Mouse (Mus musculus) lung, postnatal 25 days (tissue): ENCODE data around the gene Gm20388.

Experiments used
- DNase-seq: peaks from one replicate; pipeline ENCODE4 v3.0.0; 2022; ENCODE audit warnings: low spot score

Gene Gm20388

DNA sequence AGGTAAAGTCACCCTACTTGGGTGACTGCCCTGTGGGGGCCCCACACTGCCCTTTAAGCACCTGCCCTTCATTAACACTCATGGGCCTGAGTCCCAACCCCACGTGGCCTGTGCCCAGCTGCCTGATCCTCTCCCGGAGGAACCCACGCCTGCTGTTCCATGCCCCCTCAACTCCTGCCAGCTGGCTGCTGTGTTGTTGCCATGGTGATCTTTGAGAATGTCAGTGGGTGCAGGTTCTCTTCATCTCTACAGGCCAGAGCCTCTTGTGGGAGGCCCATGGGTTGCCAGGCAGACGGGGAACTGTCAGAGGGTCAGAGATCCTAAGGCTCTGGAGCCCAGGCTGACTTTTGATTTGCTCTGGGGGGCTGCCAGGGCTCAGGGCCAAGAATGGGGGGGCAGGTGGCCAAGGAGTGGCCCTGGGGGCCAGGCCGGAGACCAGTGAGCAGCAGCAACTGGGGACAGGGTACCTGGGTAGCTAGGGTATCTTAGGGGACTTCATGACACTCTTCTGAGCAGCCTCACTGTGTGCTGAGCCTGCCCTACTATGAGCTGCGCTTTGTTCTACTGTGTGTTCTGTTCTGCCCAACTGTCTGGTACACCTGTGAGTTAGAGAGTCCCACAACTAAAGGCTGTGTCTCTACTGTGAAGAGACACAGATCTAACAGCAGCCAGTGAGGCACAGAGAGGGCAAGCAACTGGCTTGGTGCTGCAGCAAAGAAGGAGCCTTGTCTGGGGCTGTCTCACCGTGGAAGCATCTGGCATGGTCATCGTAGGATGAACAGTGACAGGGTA, 381.9 kb downstream of the Gm20388 start:
- DNase-seq = no peak

DNA sequence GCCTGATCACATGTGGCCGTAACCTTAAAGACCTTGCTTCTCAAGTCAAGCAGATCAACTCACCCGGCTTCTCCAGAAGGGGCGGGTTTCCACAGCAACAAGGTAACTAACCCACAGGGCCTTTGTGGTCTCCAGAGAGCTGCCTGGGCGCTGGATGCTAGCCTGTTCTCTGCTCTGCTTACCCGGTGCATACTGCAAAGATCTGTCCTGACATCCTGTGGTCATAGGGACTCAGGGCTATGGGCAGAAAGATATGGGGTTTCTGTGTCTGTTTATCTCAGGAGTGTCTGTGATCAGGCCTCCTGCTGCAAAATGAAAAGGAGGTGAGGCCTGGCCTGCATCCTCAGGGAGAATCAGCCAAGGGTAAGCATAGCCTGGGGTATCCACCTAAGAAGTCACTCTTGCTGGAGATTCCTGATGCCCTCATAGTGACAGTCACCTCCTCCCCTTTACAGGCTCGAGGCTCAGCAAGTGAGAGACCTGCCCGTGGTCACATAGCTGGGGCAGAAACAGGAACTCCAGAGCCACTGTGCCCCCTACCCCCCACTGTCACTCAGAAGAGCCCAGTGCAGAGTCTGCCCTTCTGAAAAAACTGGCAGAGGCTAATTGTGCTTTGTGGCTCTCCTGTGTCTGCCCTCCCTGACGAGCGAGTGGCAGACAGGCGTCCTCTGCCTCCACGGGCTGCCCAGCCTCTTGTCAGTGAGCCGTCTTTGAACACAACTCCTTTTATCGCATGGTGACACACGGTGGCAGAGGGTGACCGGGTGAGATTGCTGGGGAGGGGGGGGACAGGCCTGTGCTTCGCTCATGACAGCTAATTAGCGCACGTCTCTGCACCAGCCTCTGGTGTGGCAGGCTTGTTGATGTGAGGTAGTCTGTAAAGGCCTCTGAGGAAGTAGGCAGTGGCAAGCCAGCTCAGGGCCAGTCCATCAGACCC, 383.0 kb downstream of the Gm20388 start:
- no peak for DNase-seq

DNA sequence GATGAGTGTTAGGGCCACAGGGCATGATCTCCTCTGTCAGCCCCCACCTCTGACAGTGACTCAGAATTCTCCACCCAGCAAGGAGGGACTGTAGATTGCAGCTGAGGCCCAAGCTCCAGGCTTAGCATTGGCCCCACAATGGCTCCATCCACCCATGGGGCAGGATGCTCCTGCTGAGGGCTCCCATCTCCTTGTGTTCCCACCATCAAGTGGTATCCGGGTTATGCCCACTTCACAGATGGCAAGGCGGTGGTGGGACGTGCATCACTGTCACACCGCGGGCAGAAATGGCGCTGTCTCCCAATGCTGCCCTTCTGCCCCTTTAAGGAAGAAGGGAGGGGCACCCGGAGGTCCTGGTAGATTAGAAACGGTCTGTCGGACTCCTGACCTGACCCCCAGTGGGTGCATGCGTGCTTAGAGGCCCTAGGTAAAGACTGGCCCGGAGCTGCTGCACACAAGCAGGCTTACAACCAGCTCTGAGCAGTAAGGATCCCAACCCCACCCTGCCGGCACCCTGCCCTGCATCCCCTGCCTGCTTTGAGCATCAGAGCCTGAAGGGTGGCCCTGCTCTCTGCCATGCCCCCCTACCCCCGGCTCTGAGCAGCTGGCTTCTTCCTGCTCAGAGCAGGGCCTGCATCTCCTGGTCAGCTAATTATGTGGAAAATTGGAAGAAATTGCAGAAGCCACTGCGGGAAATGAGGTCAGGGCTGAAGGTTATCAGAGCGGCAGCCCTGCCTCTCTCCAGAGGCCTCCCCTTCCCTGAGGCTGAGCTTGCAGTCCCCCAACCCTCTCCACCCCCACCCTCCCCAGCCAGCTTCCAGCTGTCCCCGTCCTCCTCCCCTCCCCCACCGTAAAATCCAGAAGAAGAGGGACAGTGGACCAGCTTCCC, 384.6 kb downstream of the Gm20388 start:
- DNase-seq = no peak

GRCm38 (mm10) chr8:120297000-120297399, 386.4 kb downstream of the Gm20388 start:
- DNase-seq = no peak

DNA sequence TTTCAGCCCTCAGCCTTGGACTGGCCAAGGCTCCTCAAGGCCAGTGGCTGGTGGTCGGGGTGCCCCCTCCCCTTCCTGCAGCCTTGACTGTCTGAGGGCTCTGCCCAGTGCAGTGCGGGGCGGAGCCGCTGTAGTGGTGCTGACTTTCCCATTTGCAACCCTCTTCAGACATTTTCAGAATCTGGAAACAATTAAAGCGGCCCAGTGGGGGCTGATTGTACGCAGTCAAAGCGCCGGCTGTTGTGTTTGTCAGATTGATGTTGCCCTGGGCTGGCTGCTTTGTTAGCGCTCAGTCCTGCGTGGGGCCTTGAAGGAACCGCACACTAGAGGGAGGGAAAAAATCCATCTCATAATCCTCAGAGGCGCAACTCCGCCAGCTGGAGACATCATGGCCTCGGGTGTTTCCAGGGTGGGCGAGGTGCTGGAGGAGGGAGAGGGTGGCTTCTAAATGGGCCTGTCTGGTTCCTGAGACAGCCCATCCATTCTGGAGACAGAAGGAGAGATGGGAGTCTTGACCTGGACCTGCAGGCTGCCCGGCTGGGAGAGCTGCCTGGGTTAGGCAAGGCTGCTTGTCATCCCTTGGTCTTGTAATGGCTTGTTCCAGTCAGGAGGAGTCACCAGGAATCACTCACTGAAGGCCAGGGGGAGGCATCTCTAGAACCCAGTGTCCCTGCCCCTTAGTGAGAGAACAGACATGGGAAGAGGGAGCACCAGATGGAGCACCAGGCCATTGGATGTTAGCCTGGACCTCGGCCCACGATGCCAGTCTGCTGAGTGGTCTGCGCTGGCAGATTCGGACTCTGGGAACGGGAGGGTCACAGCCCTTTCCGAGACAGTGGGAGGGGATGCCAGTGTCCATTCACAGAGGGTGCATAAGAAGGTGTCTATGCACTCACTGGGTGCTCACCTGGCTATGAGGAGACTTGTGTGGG, 388.2 kb downstream of the Gm20388 start:
- no peak for DNase-seq

DNA sequence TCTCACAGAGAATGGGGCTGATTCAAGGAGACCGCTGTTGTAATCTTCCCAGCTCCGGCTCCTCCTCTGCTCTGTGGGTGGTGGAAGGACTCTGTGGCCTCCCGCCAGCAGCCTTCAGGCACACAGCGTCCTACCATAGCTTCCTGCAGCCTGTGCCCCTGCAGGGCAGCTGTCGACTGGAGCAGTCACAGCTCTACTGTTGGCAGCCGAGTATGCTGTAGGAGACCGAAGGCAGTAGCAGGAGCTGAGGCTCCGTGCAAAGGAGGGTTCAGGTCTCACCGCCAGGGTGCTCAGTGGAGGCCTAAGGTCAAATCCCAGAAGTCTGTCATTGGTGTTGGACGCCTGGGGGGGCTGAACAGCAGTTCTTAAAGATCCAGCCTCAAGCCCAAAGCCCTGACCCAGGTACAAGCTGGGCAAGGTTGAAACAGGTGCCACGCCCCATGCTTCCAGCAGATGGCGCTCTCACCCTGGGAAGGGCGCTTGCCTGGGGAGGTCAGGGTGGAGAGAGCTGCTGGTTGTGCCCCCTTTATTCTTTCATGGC, 390.0 kb downstream of the Gm20388 start:
- DNase-seq = peak; percentile 63

DNA sequence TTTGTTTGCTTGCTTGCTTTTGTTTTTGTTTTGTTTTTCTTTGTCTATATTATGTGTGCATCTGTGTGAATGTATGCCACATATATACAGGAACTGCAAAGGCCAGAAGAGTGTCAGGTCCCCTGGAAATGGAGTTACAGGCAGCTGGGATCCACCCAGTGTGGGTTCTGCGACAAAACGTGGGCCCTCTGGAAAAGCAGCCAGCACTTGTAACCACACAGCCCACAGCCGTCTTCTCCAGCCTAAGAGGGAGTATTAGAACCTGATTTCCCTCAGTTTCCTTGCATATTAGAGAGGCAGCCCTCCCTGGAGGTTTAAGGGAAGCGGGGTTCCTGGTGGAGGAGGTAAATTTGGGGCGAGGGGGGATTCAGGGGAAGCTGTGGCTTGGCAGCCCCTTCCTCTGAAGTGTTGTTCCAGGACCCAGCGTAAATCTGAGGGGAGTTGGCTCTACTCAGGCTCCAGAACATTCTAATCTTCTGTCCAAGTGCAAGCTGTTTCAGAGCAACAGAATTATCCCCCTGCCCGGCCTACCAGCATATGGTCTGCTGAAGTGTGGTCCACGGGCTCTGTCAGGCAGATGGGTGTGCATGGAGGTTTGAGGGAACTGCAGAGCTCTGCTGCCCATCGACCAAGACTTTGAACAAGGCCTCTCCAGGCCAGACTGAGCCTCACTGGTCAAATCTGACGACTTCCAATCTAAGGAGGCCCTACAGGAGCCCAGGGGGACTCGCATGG, 392.5 kb downstream of the Gm20388 start:
- DNase-seq = no peak

DNA sequence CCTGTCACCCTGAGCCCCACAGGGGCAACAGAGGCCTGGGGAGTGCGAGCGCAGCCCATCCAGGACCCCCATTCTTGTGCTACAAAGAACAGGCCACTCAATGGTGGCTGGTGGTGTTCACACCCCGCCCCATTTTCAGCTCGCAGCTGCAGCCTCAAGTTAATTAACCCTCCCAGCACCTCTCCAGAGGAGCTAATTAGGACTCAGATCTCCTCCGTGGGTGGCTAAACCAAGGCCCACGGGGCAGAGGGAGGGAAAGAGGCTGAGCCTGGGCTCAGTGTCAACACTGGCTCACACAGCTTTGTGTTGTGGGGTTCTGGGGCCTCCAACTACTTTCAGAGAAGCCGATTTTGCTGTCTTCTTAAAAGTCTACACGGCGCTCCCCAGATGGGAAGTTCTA, 393.5 kb downstream of the Gm20388 start:
- DNase-seq = no peak

- no peak for DNase-seq
These were observed 395.3 kb downstream of the Gm20388 start for GRCm38 (mm10) chr8:120305800-120306385.

DNA sequence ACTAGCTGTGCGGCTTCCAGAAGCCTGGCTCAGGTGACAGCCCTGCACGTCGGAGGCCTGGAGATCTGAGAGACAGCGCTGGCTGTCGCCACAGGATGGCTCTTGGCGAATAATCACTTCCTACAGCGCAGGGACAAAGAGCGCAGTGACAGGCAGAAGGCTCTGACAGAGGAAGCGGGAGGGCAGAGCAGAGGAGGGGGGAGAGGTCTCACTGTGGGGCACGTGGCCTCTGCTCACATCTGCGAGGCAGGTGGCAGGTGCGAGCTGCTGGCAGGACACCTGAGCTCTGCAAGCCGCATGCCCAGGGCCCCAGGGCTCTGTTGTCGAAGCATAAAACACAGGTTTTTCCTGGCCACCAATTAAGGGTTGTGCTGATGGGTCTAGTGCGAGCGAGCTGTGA, 396.5 kb downstream of the Gm20388 start:
- no peak for DNase-seq

DNA sequence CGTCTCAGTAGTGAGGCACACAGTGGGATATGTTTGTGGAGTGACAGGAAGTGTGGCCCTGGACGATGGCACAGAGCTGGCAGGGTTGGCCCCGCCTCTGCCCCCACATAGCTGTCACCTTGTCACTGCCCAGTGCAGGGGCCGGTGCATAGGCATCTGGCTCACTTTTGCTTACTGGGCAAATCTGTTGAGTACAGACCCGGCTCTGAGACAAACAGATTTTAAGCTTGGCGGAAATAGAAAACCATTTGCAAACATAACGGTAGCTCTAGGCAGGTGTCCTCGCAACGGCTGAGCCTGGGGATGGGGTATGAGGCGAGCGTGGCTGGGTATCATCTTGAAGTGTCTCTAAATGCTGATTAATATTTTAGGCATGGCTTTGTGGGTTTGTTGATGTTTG, 396.9 kb downstream of the Gm20388 start:
- no peak for DNase-seq

DNA sequence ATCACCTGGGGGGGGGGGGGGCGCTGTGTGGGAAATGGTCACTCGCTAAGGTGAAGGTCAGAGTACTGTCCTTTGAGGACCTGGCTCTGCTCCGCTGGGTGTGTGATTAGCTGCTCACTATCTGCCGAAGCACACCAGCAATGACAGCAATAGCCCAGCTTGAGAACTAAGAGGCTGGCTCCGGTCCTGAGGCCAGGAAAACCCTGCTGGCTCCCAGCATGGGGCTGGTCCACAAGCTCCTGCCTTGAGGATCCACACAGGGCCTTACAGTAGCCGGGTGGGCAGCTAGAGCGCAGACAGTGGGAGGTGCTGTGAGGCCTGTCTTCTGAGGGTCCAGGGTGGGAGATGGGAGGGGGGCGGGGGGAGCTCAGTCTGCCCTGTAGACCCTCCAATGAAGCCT, 397.5 kb downstream of the Gm20388 start:
- no peak for DNase-seq

- no peak for DNase-seq
These were observed 397.9 kb downstream of the Gm20388 start for GRCm38 (mm10) chr8:120308553-120308952.

GRCm38 (mm10) chr8:120309326-120309725, 398.7 kb downstream of the Gm20388 start:
- DNase-seq = peak; percentile 71

DNA sequence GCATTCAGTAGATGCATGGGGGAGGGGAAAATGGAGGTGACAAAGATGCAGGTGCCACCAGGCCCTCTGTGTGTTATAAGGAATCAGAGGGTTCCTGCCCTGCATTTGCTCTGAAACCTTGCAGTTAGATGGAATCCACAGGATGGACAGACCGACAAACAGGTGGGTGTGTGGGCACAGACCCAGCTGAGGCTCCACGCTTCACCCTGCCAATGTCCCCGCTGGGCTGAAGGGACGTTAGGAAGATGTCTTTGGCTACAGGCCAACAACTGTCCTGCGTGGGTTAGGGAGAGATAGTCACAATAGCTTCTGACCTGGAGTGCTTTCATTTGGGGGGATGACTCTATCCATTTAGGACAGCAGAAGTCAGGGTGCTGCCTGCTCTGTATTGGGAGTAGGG, 399.4 kb downstream of the Gm20388 start:
- no peak for DNase-seq

DNA sequence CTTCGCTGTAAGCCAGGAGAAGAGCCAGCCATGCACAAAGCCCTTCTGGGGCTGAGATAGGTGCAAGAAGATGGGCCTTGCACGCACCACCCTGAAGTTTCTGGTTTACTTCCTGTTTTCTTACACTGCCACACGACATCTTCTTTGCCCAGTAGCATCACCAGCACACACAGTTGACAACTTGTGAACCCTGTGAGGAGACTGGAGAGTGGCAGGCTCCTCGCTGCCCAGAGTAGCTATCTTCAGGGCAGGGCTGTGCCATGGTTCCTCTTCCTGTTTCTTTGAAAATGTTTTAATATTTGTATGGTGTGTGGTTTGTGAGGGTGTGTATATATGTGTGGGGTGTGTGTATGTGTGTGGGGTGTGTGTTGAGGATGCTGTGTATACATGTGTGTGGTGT, 401.8 kb downstream of the Gm20388 start:
- DNase-seq = no peak

DNA sequence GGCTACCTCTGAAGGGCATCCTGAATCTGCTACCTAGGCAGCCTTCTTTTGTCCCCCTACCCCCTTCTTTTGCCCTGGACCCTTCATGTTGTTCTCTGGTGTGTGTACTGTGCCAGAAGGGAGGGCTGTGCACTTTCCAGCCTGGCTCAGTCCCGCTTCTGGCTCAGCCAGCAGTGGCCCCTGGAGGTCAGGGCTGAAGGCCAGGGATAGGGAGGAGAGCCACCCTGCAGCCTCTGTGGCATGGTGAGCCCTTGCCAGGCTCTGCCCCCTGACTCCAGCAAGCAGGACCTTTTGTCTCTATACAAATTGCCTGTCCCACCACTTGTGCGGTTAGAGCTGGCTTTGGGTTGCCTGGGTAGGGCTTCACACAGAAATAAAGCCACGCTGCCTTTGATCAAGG, 403.0 kb downstream of the Gm20388 start:
- DNase-seq = no peak

GRCm38 (mm10) chr8:120314932-120315331, 404.3 kb downstream of the Gm20388 start:
- DNase-seq = no peak

DNA sequence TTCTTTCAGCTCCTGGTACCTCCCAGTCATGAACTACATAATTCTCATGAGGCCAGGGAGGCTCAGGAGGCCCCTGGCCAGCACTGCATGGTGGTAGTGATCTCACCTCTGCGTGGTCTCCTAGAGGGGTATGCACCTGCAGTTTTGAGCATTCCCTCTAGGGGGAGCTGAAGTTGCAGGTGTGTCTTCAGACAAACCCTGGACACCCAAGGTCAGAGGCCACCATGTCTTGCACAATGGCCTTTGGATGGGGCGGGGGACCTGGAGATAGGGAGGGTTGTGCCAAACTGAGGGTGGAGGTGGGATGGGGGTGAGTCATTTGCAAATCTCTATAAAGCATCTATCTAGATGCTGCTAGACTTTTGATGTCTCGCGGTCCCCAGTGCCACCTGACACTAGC, 405.0 kb downstream of the Gm20388 start:
- DNase-seq = no peak

DNA sequence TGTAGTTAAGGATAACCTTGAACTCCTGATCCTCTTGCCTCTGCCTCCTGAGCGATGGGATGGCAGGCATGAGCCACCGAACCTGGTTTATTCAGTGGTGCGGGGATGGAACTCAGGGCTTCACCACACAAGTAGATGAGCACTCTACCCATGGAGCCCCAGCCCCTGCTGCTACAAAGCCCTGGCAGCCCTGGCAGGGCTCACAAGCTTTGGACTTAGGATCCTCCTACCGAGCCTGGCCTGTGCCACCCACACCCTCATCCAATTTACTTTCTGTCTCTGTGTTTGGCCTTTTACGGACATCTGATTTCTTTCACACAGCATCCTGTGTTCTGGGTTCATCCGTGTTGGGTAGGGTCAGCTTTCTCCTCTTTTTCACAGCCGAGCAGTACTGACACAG, 406.1 kb downstream of the Gm20388 start:
- no peak for DNase-seq
